Mouse (Mus musculus) kidney, adult 2 months (tissue): ENCODE measurements around the gene Ston2. TPM values are rescaled to one million over a fixed set of nuclear protein-coding genes. Genes with fewer than 3 reads are reported as not detected.

Experiments
- DNase-seq: peaks from one replicate; pipeline ENCODE4 v3.0.0; 2021
- H3K27ac ChIP-seq: fragments of 200-500 bp; 2 replicates; pipeline ENCODE4 v1.5.1; 2012; ENCODE audit warnings: low read depth, low read length, control low read depth, inconsistent platforms; ENCODE audit not compliant: insufficient read depth
- H3K27me3 ChIP-seq: fragments of 200-500 bp; replicated peaks from 2 replicates; pipeline ENCODE4 v1.6.1; 2012; ENCODE audit warnings: mild to moderate bottlenecking, moderate library complexity, low read length, inconsistent platforms; ENCODE audit not compliant: control insufficient read depth, insufficient read depth
- H3K36me3 ChIP-seq: fragments of 200-500 bp; 2 replicates; pipeline ENCODE4 v1.6.1; 2012; ENCODE audit warnings: mild to moderate bottlenecking, moderate library complexity, low read length, inconsistent platforms; ENCODE audit not compliant: control insufficient read depth, insufficient read depth
- H3K4me1 ChIP-seq: fragments of 200-500 bp; 2 replicates; pipeline ENCODE4 v1.6.1; 2011; ENCODE audit warnings: low read length; ENCODE audit not compliant: control insufficient read depth, insufficient read depth
- H3K4me3 ChIP-seq: fragments of 200-500 bp; 2 replicates; pipeline ENCODE4 v1.5.1; 2011; ENCODE audit warnings: mild to moderate bottlenecking, low read depth, low read length, control low read depth; ENCODE audit not compliant: insufficient read depth
- CTCF ChIP-seq: fragments of 200-500 bp; conservative IDR thresholded peaks from 2 replicates; pipeline ENCODE4 v1.5.1; 2011; ENCODE audit warnings: low read depth, mild to moderate bottlenecking, control low read depth, low read length, moderate library complexity, mixed read lengths; ENCODE audit not compliant: insufficient read depth, insufficient read length
- POLR2A ChIP-seq: fragments of 200-500 bp; IDR thresholded peaks from one replicate; pipeline ENCODE4 v1.6.1; 2011; ENCODE audit warnings: low read depth, low read length, control low read depth
- WGBS: fragments of 180-500 bp; shearing (Covaris S2); methylation state at CpG from one replicate; pipeline ENCODE4 v1.1.7; 2018; 5-methylcytosine and 5-hydroxymethylcytosine counted together
- polyA plus RNA-seq: library from polyadenylated mRNA; depleted of rRNA; stranded (reverse); fragments of >200 nt; gene quantifications from 2 replicates; pipeline ENCODE4 v1.2.3, GENCODE M21; 2012

Gene Ston2
- polyA plus RNA-seq, 1 experiment = 23.3 TPM

DNA sequence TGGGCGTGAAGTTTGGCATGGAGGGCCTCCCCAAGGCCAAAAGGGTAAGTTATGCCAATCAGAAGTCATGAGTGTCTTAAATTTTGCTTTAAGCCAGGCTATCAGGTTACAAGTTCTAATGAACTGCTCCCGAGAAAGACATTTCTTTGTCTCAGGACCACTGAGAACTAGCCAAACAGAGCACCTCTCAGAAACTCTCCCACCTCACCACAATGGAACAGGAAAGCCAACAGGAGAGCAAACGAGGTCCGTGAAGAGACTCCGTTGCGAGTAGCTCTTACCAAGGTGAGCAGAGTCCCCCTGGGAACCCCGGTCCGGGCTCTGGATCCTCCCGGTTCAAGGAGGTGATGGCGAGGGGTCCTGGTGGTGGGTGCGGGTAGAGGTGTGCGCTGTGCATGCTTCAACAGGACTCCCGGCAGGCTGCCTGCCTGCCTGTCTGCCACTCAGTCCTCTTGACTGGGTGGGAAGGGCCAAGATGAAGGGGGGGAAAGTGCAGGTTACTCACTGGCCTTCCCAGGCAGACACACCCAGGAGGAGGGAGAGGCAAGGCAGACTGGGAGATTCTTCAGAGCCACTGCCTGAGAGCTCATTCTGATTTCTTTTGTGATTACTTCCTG is 102.4 kb downstream of the Ston2 start:
- no peak for TF ChIP-seq CTCF
- no peak for TF ChIP-seq POLR2A
- no peak overlapping the region for H3K27ac ChIP-seq
- no peaks in the 10 kb centered on the region for H3K36me3 ChIP-seq
- H3K27me3 ChIP-seq = no peaks in the 10 kb centered on the region
- WGBS = 53% methylated on average over 13 of the region's 13 CpGs
- DNase-seq = no peak
- H3K4me1 ChIP-seq = peaks cover 6% of the 10 kb centered on the region; the same call in 1 of the 2 replicates
- no peak overlapping the region for H3K4me3 ChIP-seq

DNA sequence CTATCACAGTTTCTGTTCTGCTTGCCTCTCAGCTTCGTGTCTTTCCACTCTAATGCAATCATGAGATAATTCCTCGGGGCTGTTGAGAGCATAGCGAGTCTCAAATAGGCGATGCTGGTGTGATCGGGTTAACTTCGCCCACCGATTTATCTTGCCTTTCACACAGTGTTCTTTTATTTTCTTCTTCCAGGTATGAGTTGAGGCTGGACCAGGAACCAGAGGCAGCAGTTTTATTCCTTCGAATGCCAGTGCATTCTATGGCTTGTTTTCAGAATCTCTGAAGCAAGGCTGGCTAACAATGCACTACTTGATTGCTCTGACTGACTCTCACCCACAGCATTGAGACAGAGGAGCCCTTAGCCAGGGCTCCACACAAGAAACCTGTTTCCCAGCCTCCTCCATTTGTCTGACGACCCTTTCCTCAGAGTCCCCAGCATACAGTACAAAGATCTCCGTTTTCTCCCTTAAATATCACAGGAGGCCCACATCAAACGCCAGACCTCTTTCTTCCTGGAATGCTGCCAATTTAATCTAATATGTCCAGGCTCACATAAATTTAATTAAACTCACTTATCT is 103.3 kb downstream of the Ston2 start:
- no peak overlapping the region for H3K4me3 ChIP-seq
- no peaks in the 10 kb centered on the region for H3K27me3 ChIP-seq
- H3K4me1 ChIP-seq = peaks cover 6% of the 10 kb centered on the region; the same call in 1 of the 2 replicates
- WGBS = 63% methylated on average over 11 of the region's 11 CpGs
- no peaks in the 10 kb centered on the region for H3K36me3 ChIP-seq
- no peak overlapping the region for H3K27ac ChIP-seq
- TF ChIP-seq CTCF (no peak), POLR2A (no peak)
- DNase-seq = no peak

DNA sequence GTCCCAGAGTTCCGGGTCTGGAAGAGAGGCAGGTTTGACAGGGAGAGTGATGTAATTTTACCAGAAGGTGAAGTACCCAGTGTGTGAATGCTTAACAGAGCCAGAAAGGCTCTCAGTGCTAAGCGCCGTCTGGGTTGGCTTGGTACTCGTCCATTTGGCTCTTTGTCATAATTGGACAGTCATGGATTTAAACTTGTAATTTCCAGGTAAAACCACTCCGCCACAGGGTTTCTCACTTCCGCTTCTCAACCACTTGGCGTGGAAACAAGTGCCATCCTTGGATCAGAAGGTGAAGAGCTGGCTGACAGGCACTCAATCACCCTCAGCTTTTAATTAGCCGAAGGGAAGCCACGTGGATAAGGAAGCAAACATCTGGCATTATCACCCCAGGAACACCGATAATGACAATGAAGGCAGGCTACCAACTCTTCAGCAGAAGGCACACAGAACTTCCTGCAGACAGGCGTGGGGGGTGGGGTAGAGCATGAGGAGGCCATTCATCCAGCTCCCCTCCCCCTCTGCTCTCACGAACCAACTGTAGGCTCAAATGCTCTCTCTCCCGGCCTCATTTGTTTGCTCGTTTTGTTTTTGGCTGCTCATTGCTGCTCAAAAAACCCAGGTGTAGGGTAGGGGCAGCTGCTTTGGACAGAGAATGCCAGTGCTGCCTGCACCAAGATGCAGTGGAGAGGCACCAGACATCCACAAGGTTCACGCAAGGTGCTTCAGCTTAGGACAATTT is 103.9 kb downstream of the Ston2 start:
- Histone ChIP-seq H3K36me3 (no peaks in the 10 kb centered on the region), H3K4me1 (peaks cover 6% of the 10 kb centered on the region; the same call in 1 of the 2 replicates), H3K27me3 (no peaks in the 10 kb centered on the region), H3K4me3 (no peak overlapping the region), H3K27ac (no peak overlapping the region)
- 36% methylated on average over 15 of the region's 15 CpGs for WGBS
- TF ChIP-seq CTCF (no peak), POLR2A (no peak)
- DNase-seq = peak; percentile 22

DNA sequence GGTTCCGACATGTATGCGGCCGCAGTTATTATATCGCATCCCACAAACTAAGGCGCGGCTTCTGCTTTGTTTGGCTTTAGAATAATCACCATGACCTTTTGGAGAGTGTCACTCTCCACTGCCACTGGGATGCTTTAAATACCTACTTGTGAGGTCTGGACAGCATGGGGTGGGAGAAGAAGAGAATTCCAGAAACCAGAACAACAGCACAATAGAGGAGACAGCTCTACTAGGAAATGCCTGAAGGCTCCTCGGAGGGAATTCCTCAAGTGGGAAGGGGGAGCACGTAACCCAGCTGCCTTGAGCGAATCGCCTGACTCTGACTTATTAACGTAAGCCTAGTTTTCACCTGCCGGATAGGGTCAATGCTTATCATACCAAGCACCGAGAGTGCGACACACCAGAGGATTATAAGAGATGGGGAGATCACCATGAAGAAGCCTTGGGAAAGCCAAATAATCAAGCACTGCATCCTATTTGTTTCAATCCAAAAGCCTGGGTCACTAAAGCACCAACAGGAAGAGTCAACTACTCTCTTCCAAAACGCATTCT is 104.6 kb downstream of the Ston2 start:
- Histone ChIP-seq H3K27me3 (no peaks in the 10 kb centered on the region), H3K4me1 (peaks cover 6% of the 10 kb centered on the region; the same call in 1 of the 2 replicates), H3K4me3 (no peak overlapping the region), H3K36me3 (no peaks in the 10 kb centered on the region), H3K27ac (no peak overlapping the region)
- no peak for DNase-seq
- TF ChIP-seq CTCF = no peak
- no peak for TF ChIP-seq POLR2A
- 69% methylated on average over 15 of the region's 15 CpGs for WGBS

DNA sequence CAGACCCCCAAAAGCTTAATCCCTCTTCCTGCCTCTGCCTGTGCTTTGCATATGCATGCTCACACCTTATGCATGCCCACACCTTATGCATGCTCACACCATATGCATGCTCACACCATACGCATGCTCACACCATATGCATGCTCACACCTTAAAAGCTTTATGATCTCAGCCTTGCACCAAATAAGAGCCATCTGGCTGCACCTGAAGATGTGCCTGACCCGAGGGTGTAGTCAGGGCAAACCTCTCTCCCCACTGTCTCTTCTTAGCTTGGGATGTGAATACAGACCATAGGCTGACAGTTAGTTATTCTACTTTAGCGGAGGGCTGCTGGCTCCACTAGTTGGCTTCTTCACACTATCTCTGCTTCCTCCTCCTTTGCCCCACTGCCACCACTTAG is 105.1 kb downstream of the Ston2 start:
- H3K4me3 ChIP-seq = no peak overlapping the region

DNA sequence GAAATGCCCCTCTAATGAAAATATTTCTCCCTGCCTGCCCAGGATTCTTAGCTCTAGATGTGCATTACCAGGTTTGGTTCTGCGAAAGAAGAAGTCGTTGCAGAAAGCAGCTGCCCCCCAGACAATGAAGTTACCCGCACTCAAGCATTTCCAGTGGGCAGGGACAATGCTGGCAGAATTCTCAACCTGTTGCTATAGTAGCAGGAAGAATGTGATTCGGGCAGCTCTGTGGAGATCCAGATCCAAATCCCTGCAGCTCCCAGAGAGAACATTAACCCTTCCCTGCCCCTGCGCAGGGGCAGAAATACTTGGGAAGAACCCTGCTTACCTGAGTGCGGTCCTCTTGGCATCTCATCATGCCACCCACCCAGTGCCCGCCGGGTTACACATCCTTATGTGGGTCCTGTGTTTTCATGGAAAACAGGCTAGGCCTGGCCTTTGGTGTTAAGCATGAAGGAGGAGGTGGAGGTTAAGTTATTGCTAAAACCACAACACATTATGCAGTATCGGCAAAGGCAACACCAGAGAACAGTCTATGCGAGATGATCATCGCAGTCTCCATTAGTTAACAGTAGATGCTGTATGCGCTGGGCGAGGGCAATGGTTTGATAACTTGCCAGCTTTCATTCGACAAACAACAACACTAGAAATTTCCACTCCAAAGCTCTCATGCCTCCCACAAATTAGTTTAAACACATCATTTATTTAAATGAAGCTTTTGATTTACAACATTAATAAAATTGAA is 108.7 kb downstream of the Ston2 start:
- no peak for DNase-seq
- Histone ChIP-seq H3K36me3 (no peaks in the 10 kb centered on the region), H3K4me3 (no peak overlapping the region), H3K4me1 (peaks cover 9% of the 10 kb centered on the region; the same call in 1 of the 2 replicates), H3K27me3 (no peaks in the 10 kb centered on the region), H3K27ac (no peak overlapping the region)
- WGBS = 49% methylated on average over 14 of the region's 14 CpGs
- TF ChIP-seq CTCF = no peak
- TF ChIP-seq POLR2A = no peak

More for the DNA sequence above, 105.1 kb downstream of the Ston2 start:
- Histone ChIP-seq H3K27me3 (no peaks in the 10 kb centered on the region), H3K4me1 (peaks cover 6% of the 10 kb centered on the region; the same call in 1 of the 2 replicates), H3K36me3 (no peaks in the 10 kb centered on the region), H3K27ac (no peak overlapping the region)
- WGBS = 88% methylated on average over 3 of the region's 3 CpGs
- TF ChIP-seq POLR2A = no peak
- TF ChIP-seq CTCF = no peak
- no peak for DNase-seq

DNA sequence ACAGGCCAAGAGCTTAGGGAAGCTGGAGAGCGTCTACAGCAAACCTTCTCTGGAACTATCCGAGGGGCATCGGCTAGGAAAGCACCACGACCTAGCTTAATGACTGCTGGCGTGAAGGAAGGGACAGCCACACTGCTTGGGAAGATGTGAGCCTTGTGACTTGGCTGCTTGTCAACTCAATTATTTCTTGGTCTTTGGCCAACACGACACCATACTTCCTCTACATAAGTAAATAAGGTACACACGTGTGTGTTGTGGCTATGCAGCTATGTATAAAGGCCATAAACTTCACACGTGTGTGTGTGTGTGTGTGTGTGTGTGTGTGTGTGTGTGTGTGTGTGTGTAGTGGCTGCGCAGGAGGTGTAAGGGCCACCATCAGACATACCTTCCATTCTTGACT is 112.2 kb downstream of the Ston2 start:
- H3K27ac ChIP-seq = no peak overlapping the region
- peaks cover 3% of the 10 kb centered on the region; the same call in 1 of the 2 replicates for H3K4me1 ChIP-seq
- no peak for TF ChIP-seq CTCF
- TF ChIP-seq POLR2A = no peak
- H3K36me3 ChIP-seq = no peaks in the 10 kb centered on the region
- H3K27me3 ChIP-seq = no peaks in the 10 kb centered on the region
- peak; percentile 35 for DNase-seq
- WGBS = 35% methylated on average over 9 of the region's 9 CpGs
- H3K4me3 ChIP-seq = no peak overlapping the region
